Mouse (Mus musculus): ENCODE results near the gene Lamb2. TPM values are rescaled to one million over a fixed set of nuclear protein-coding genes. Genes with fewer than 3 reads are reported as not detected.

Gene Lamb2
- polyA plus RNA-seq, 1 experiment from 2014 or later: 70.2 TPM

GRCm38 (mm10) chr9:108517931-108518332, 38.4 kb downstream of the Lamb2 start:
- Histone ChIP-seq H3K4me1 (peaks cover 22% of the 10 kb centered on the region; the same call in 1 of the 2 replicates), H3K4me2 (replicated peaks) (peak overlapping the region; percentile 61), H3K36me3 (peaks cover 35% of the 10 kb centered on the region), H3K9ac (peak overlapping the region; percentile 91), H3K27me3 (no peaks in the 10 kb centered on the region), H3K4me3 (replicated peaks) (peak overlapping the region; percentile 100), H3K9me3 (replicated peaks) (no peaks in the 10 kb centered on the region), H3K27ac (replicated peaks) (peak overlapping the region; percentile 98)
- ATAC-seq (ENCODE audit: insufficient number of reproducible peaks, low FRiP score, low TSS enrichment, low read depth): 0 out of 2 replicates have a peak, but pooled peaks have one; percentile 6
- WGBS: 0% methylated on average over 13 of the region's 13 CpGs

- Histone ChIP-seq H3K36me3 (peaks cover 13% of the 10 kb centered on the region), H3K9me3 (replicated peaks) (no peaks in the 10 kb centered on the region), H3K4me1 (peaks cover 14% of the 10 kb centered on the region; the same call in 1 of the 2 replicates), H3K4me3 (replicated peaks) (no peak overlapping the region), H3K9ac (no peak overlapping the region), H3K27ac (replicated peaks) (no peak overlapping the region), H3K4me2 (replicated peaks) (no peak overlapping the region), H3K27me3 (no peaks in the 10 kb centered on the region)
- no peak for ATAC-seq (ENCODE audit: insufficient number of reproducible peaks, low FRiP score, low TSS enrichment, low read depth)
- 79% methylated on average over 2 of the region's 2 CpGs for WGBS
Observed at GRCm38 (mm10) chr9:108521604-108522003, 42.1 kb downstream of the Lamb2 start.

- Histone ChIP-seq H3K27ac (replicated peaks) (no peak overlapping the region), H3K36me3 (peaks cover 15% of the 10 kb centered on the region), H3K4me2 (replicated peaks) (no peak overlapping the region), H3K9ac (no peak overlapping the region), H3K4me1 (peaks cover 14% of the 10 kb centered on the region; the same call in 1 of the 2 replicates), H3K9me3 (replicated peaks) (no peaks in the 10 kb centered on the region), H3K4me3 (replicated peaks) (no peak overlapping the region), H3K27me3 (no peaks in the 10 kb centered on the region)
- ATAC-seq (ENCODE audit: insufficient number of reproducible peaks, low FRiP score, low TSS enrichment, low read depth): no peak
- WGBS: 94% methylated on average over 4 of the region's 4 CpGs
Observed at GRCm38 (mm10) chr9:108523341-108523740, 43.8 kb downstream of the Lamb2 start.

GRCm38 (mm10) chr9:108525400-108525799, 45.9 kb downstream of the Lamb2 start:
- no peaks in the 10 kb centered on the region for H3K4me1 ChIP-seq
- H3K36me3 ChIP-seq: peaks cover 31% of the 10 kb centered on the region
- H3K27ac ChIP-seq (replicated peaks): no peak overlapping the region
- no peak overlapping the region for H3K4me2 ChIP-seq (replicated peaks)
- no peaks in the 10 kb centered on the region for H3K9me3 ChIP-seq (replicated peaks)
- ATAC-seq (ENCODE audit: insufficient number of reproducible peaks, low FRiP score, low TSS enrichment, low read depth): no peak
- WGBS: 83% methylated on average over 3 of the region's 3 CpGs
- no peak overlapping the region for H3K4me3 ChIP-seq (replicated peaks)
- H3K27me3 ChIP-seq: no peaks in the 10 kb centered on the region
- H3K9ac ChIP-seq: no peak overlapping the region

- Histone ChIP-seq H3K36me3 (peaks cover 74% of the 10 kb centered on the region), H3K4me3 (replicated peaks) (no peak overlapping the region), H3K4me2 (replicated peaks) (no peak overlapping the region), H3K9ac (no peak overlapping the region), H3K9me3 (replicated peaks) (no peaks in the 10 kb centered on the region), H3K27me3 (no peaks in the 10 kb centered on the region), H3K27ac (replicated peaks) (no peak overlapping the region), H3K4me1 (no peaks in the 10 kb centered on the region)
- WGBS: 93% methylated on average over 1 of the region's 1 CpGs
- ATAC-seq (ENCODE audit: insufficient number of reproducible peaks, low FRiP score, low TSS enrichment, low read depth): no peak
Observed at GRCm38 (mm10) chr9:108530954-108531353, 51.4 kb downstream of the Lamb2 start.

- whole genome bisulfite sequencing: 84% methylated on average over 1 of the region's 1 CpGs
- no peak overlapping the region for H3K4me3 ChIP-seq (replicated peaks)
- no peaks in the 10 kb centered on the region for H3K9me3 ChIP-seq (replicated peaks)
- H3K4me2 ChIP-seq (replicated peaks): no peak overlapping the region
- ATAC-seq (ENCODE audit: insufficient number of reproducible peaks, low FRiP score, low TSS enrichment, low read depth): no peak
- H3K27ac ChIP-seq (replicated peaks): no peak overlapping the region
- peaks cover 79% of the 10 kb centered on the region for H3K36me3 ChIP-seq
- no peaks in the 10 kb centered on the region for H3K27me3 ChIP-seq
- no peaks in the 10 kb centered on the region for H3K4me1 ChIP-seq
- H3K9ac ChIP-seq: no peak overlapping the region
Observed at GRCm38 (mm10) chr9:108531496-108531895, 52.0 kb downstream of the Lamb2 start.

Other genes starting within 250 kb of the Lamb2 start
- 84.0 and 85.9 TPM in 2 replicates for gene Dag1, start 215.8 kb upstream of the Lamb2 start, polyA plus RNA-seq (2015; fragmentation: Nextera tagmentation; extraction: Ambion mirVana)
- 41.7 and 42.9 TPM in 2 replicates for gene Nicn1, start 189.3 kb upstream of the Lamb2 start, polyA plus RNA-seq (2015; fragmentation: Nextera tagmentation; extraction: Ambion mirVana)
- gene Amt, start 182.9 kb upstream of the Lamb2 start, polyA plus RNA-seq (2015; fragmentation: Nextera tagmentation; extraction: Ambion mirVana): 10.8 and 11.2 TPM in 2 replicates
- 452 and 468 TPM in 2 replicates for gene Rhoa, start 173.6 kb upstream of the Lamb2 start, polyA plus RNA-seq (2015; fragmentation: Nextera tagmentation; extraction: Ambion mirVana)
- gene Tcta, start 173.6 kb upstream of the Lamb2 start, polyA plus RNA-seq (2015; fragmentation: Nextera tagmentation; extraction: Ambion mirVana): 41.3 and 51.6 TPM in 2 replicates
- 713 and 715 TPM in 2 replicates for gene Gpx1, start 140.8 kb upstream of the Lamb2 start, polyA plus RNA-seq (2015; fragmentation: Nextera tagmentation; extraction: Ambion mirVana)
- 97.5 and 99.4 TPM in 2 replicates for gene Usp4, start 131.9 kb upstream of the Lamb2 start, polyA plus RNA-seq (2015; fragmentation: Nextera tagmentation; extraction: Ambion mirVana)
- gene 1700102P08Rik, start 86.9 kb upstream of the Lamb2 start, polyA plus RNA-seq (2015; fragmentation: Nextera tagmentation; extraction: Ambion mirVana): 1.0 and 1.1 TPM in 2 replicates
- 1.2 and 1.3 TPM in 2 replicates for gene Ccdc36, start 51.3 kb upstream of the Lamb2 start, polyA plus RNA-seq (2015; fragmentation: Nextera tagmentation; extraction: Ambion mirVana)
- not detected in 2 replicates for gene BC048562, start 43.3 kb upstream of the Lamb2 start, polyA plus RNA-seq (2015; fragmentation: Nextera tagmentation; extraction: Ambion mirVana)
- 58.6 and 60.7 TPM in 2 replicates for gene Ccdc71, start 19.2 kb upstream of the Lamb2 start, polyA plus RNA-seq (2015; fragmentation: Nextera tagmentation; extraction: Ambion mirVana)
- 33.4 and 35.7 TPM in 2 replicates for gene Klhdc8b, start 18.2 kb upstream of the Lamb2 start, polyA plus RNA-seq (2015; fragmentation: Nextera tagmentation; extraction: Ambion mirVana)
- gene Usp19, start 10.9 kb downstream of the Lamb2 start, polyA plus RNA-seq (2015; fragmentation: Nextera tagmentation; extraction: Ambion mirVana): 69.8 and 75.4 TPM in 2 replicates
- gene Qars, start 28.0 kb downstream of the Lamb2 start, polyA plus RNA-seq (2015; fragmentation: Nextera tagmentation; extraction: Ambion mirVana): 114 and 117 TPM in 2 replicates
- gene Qrich1, start 37.1 kb downstream of the Lamb2 start, polyA plus RNA-seq (2015; fragmentation: Nextera tagmentation; extraction: Ambion mirVana): 110 and 125 TPM in 2 replicates
- gene Impdh2, start 80.5 kb downstream of the Lamb2 start, polyA plus RNA-seq (2015; fragmentation: Nextera tagmentation; extraction: Ambion mirVana): 172 and 173 TPM in 2 replicates
- gene Ndufaf3, start 87.7 kb downstream of the Lamb2 start, polyA plus RNA-seq (2015; fragmentation: Nextera tagmentation; extraction: Ambion mirVana): 63.8 and 65.6 TPM in 2 replicates
- gene Dalrd3, start 90.2 kb downstream of the Lamb2 start, polyA plus RNA-seq (2015; fragmentation: Nextera tagmentation; extraction: Ambion mirVana): 137 and 139 TPM in 2 replicates
- 89.6 and 93.7 TPM in 2 replicates for gene Wdr6, start 99.0 kb downstream of the Lamb2 start, polyA plus RNA-seq (2015; fragmentation: Nextera tagmentation; extraction: Ambion mirVana)
- 10.4 and 12.2 TPM in 2 replicates for gene P4htm, start 117.9 kb downstream of the Lamb2 start, polyA plus RNA-seq (2015; fragmentation: Nextera tagmentation; extraction: Ambion mirVana)
- gene Arih2, start 169.7 kb downstream of the Lamb2 start, polyA plus RNA-seq (2015; fragmentation: Nextera tagmentation; extraction: Ambion mirVana): 46.9 and 49.5 TPM in 2 replicates
- 36.5 and 37.7 TPM in 2 replicates for gene Slc25a20, start 182.4 kb downstream of the Lamb2 start, polyA plus RNA-seq (2015; fragmentation: Nextera tagmentation; extraction: Ambion mirVana)
- gene Prkar2a, start 209.6 kb downstream of the Lamb2 start, polyA plus RNA-seq (2015; fragmentation: Nextera tagmentation; extraction: Ambion mirVana): 29.0 and 30.7 TPM in 2 replicates

Data from embryonic facial prominence, embryonic 15.5 days (tissue).